Mouse (Mus musculus) brain, embryonic 14.5 days (tissue): ENCODE measurements around the gene Pccb. TPM values are rescaled to one million over a fixed set of nuclear protein-coding genes. Genes with fewer than 3 reads are reported as not detected.

Experiments used
- DNase-seq: peaks from one replicate; pipeline ENCODE4 v3.0.0-alpha.2; 2011; ENCODE audit warnings: low read depth
- CTCF ChIP-seq: fragments of 200-500 bp; IDR thresholded peaks from 2 replicates; pipeline ENCODE4 v1.5.1; 2012; ENCODE audit warnings: inconsistent platforms, mild to moderate bottlenecking, moderate library complexity, borderline replicate concordance; ENCODE audit not compliant: insufficient read depth, insufficient read length; ENCODE audit errors: extremely low read depth
- POLR2A ChIP-seq: fragments of 200-500 bp; IDR thresholded peaks from 2 replicates; pipeline ENCODE4 v1.6.1; 2012; ENCODE audit warnings: mild to moderate bottlenecking, inconsistent platforms, borderline replicate concordance; ENCODE audit not compliant: poor library complexity, insufficient read depth, insufficient read length, severe bottlenecking; ENCODE audit errors: extremely low read depth
- polyA plus RNA-seq: library from polyadenylated mRNA; depleted of rRNA; stranded (reverse); fragments of >200 nt; gene quantifications from 2 replicates; pipeline ENCODE4 v1.2.3, GENCODE M21; 2012

The Pccb gene
- polyA plus RNA-seq, 1 experiment: 62.7 TPM

- TF ChIP-seq POLR2A (no peak), CTCF (no peak)
Measured at GRCm38 (mm10) chr9:100997138-100997537, 37.6 kb downstream of the Pccb start.

DNA sequence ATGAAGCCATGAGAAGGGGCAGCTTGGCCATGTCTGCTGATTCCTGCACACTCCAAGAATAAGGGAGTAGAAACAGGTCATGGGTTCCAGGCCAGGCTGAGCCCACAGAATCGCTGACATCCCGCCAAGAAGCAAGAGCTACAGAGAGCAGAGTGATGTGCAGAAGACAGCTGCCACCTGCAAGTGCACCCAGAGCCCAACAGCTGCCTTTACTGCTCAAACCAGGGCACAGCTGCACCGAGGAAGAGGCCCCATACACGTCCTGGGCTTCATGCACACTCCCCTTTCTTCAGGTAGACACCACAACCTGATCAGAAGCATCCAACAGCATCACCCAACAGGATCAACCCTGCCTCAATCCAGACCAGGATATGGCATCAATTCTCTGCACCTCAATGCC is 40.8 kb downstream of the Pccb start:
- TF ChIP-seq CTCF (no peak), POLR2A (no peak)
- DNase-seq: no peak

More at GRCm38 (mm10) chr9:100997138-100997537, 37.6 kb downstream of the Pccb start:
- no peak for DNase-seq

GRCm38 (mm10) chr9:100992191-100992590 is 42.5 kb downstream of the Pccb start:
- TF ChIP-seq POLR2A (no peak), CTCF (no peak)
- no peak for DNase-seq

DNA sequence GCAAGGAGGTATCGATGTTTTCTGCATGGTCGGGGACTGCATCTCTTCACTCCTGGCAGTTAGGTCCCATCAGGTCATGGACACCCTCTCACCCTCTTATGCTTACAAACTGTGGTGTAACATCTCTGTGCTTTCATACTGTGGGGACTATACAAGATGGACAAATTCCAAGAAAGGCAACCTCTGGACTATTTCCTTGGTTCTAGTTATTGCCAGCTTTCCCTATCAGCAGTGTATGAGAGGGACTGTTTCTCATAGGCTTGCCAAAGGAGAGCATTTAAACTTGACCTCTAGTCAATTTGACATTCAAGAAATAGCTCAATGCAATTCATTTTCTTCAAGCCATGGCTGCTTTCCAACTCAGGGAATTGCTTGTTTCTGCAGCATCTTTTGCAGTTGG is 43.4 kb downstream of the Pccb start:
- no peak for DNase-seq
- TF ChIP-seq CTCF (no peak), POLR2A (no peak)

GRCm38 (mm10) chr9:100990609-100991008 is 44.1 kb downstream of the Pccb start:
- TF ChIP-seq CTCF: no peak
- TF ChIP-seq POLR2A: no peak
- DNase-seq: no peak

DNA sequence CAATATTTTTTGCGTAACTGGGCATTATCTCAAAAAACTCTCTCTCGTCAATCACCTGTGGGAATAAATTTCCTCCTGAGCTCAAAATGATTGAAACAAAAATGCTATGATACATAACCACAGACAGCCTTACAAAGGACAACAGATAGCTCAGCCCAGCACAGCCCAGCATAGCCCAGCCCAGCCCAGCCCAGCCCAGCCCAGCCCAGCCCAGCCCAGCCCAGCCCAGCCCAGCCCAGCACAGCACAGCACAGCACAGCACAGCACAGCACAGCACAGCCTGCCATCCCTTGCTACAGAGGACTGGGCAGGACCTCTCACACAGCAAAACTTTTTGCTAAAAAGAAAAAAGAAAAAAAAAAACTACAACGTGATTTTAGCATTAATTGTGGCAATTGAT is 46.8 kb downstream of the Pccb start:
- TF ChIP-seq POLR2A (no peak), CTCF (no peak)
- DNase-seq: no peak

- DNase-seq: no peak
- no peak for TF ChIP-seq CTCF
- no peak for TF ChIP-seq POLR2A
Measured at GRCm38 (mm10) chr9:100987006-100987405, 47.7 kb downstream of the Pccb start.

DNA sequence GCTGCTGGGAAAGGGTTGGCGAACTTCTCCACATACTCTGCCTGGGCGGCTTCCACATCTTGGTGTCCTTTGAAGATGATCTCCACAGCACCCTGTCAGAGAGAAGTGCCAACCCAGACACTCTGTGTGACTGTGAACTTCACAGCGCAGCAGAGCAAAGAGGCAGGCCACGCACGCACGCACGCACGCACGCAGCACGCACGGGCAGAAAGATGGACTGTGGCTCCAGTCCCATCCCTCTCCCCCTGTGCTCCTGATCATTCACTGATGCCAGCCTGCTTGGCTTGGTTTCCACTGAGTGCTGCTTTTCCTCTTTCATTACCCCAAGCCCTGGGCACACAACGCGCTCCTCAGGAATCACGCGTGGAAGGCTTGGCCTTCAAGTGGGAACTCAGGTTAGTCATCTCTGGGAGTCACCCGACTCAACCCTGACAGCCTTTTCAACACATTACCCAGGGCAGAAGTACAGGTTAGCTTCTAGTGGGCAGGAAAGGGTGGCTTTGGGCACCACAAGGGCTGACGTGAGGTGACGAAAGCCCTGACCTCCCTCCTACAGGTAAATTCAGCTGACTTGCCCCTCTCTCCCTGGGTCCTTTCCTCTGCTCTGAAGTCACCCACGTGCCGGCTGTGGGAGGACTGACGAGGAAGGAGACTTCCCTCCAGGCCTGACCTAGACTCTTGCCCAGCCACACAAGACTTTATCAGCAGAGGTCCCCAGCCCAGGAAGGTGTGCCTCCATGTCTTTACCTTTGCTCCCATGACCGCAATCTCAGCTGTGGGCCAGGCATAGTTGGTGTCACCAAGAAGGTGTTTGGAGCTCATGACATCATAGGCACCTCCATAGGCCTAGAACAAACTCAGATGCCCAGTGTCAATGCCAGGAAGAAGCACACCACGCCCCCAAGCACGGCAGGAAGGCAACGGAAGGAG is 50.1 kb downstream of the Pccb start:
- no peak for DNase-seq
- TF ChIP-seq CTCF (no peak), POLR2A (no peak)

- no peak for TF ChIP-seq CTCF
- TF ChIP-seq POLR2A: no peak
Measured at GRCm38 (mm10) chr9:100982786-100983185, 51.9 kb downstream of the Pccb start.

DNA sequence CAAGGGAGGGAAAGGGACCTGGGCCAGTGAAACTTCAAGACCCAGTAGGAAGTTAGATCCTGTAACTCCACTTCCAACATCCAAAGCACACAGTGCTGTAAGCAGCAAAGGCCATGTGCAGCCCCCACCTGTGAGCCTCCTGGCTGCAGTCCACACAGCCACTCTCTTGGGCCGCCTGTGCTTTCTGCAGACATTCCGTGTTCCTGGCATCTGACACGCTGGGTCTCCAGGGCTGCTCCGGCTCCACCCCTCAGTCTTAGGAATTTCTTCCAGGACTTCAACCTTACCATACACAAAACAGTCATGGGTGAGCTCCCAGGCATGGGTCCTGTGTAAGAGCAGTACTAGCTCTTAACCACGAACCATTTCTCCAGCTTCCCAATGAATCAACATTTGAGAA is 55.4 kb downstream of the Pccb start:
- TF ChIP-seq CTCF (no peak), POLR2A (no peak)

More at GRCm38 (mm10) chr9:100982786-100983185, 51.9 kb downstream of the Pccb start:
- no peak for DNase-seq

GRCm38 (mm10) chr9:100978666-100979065 is 56.0 kb downstream of the Pccb start:
- no peak for TF ChIP-seq CTCF
- TF ChIP-seq POLR2A: no peak
- DNase-seq: no peak

More for the DNA sequence above, 55.4 kb downstream of the Pccb start:
- DNase-seq: no peak

GRCm38 (mm10) chr9:100969461-100969860 is 65.2 kb downstream of the Pccb start:
- TF ChIP-seq POLR2A (no peak), CTCF (no peak)
- DNase-seq: no peak

DNA sequence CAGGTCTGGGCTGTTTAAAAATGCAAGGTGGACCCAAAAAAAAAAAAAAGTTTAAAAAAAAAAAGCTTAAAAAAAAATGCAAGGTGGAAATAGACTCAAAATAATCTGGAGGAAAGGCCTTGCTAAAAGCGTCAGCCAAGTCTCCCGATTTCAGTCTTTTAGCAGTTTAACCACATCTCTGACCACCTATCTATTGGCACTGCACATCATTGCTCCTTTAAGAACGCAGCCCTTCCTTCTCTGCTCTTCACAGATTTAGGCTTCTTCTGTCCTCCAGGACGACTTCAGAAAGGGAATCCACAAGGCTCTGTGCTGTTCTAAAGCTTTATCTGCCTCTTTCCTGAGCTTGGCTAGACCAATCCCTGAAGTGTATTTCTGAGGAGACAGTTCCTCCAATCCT is 70.6 kb downstream of the Pccb start:
- TF ChIP-seq CTCF: no peak
- TF ChIP-seq POLR2A: no peak
- DNase-seq: no peak

- DNase-seq: peak; percentile 79
- TF ChIP-seq CTCF (no peak), POLR2A (no peak)
Measured at GRCm38 (mm10) chr9:100963428-100963912, 71.2 kb downstream of the Pccb start.

- DNase-seq: no peak
- TF ChIP-seq POLR2A (no peak), CTCF (no peak)
Measured at GRCm38 (mm10) chr9:100962903-100963427, 71.7 kb downstream of the Pccb start.
